ENCODE assay signal across 8 mouse cellular contexts in genomic region chr3:88502641-88503504, GRCm38 (mm10). TPM values are rescaled to one million over a fixed set of nuclear protein-coding genes. Genes with fewer than 3 reads are reported as not detected.
DNase-seq lines count a peak whose midpoint lies in the region; ATAC-seq and TF ChIP-seq lines count a peak whose summit lies in the region.

No protein-coding gene starts in this region.

- peak overlapping the region; percentile 89 for H3K4me3 ChIP-seq in cortical plate, adult 2 months (ENCODE audit: insufficient read depth, low read length)
- H3K4me3 ChIP-seq in hindbrain, postnatal 0 days (ENCODE audit: low read length), result peak overlapping the region; percentile 69
- peak overlapping the region; percentile 84 for H3K4me3 ChIP-seq in left cerebral cortex, adult 2 months

- no peak for TF ChIP-seq CTCF in cortical plate, adult 2 months (IDR thresholded peaks at IDR 0.05; ENCODE audit: extremely low read depth, insufficient read depth, low read length)
- no peak for TF ChIP-seq CTCF in hindbrain, postnatal 0 days (IDR thresholded peaks at IDR 0.05; ENCODE audit: low read depth)
- no peak for TF ChIP-seq CTCF in left cerebral cortex, adult 2 months (IDR thresholded peaks at IDR 0.05)

- intact Hi-C loops in left cerebral cortex, adult 2 months (cut with DNase I), result loop anchor here (2.0 kb wide), 1 partner anchor 18 kb away; no protein-coding TSS in a partner anchor

- no peaks in the 10 kb centered on the region for H3K36me3 ChIP-seq in hindbrain, postnatal 0 days (ENCODE audit: insufficient read depth, low read length)

- peak; percentile 93 for DNase-seq in adrenal gland, adult 8-10 months
- peak; percentile 92 to 94 for DNase-seq in gastrocnemius, adult 8-10 months (ENCODE audit: low spot score in 2 of 2)
- peak; percentile 92 for DNase-seq in hindbrain, postnatal 0 days (ENCODE audit: low spot score)
- DNase-seq in left cerebral cortex, adult 2 months (ENCODE audit: extremely low spot score in 1 of 2, low spot score in 2 of 2), result peak; percentile 90 to 93
- DNase-seq in lung, postnatal 4 days, result peak; percentile 90 to 93
- DNase-seq in right cerebral cortex, postnatal 10 days (ENCODE audit: low spot score in 2 of 2), result peak; percentile 93 to 95
- no peak for DNase-seq in Muller cell, postnatal 12 days (ENCODE audit: inconsistent ontology term)

- peak overlapping the region; percentile 82 for H3K9ac ChIP-seq in hindbrain, postnatal 0 days (replicated peaks; ENCODE audit: low read length)

- peak overlapping the region; percentile 90 for H3K4me2 ChIP-seq in hindbrain, postnatal 0 days (ENCODE audit: low read depth, low read length)

- H3K27me3 ChIP-seq in hindbrain, postnatal 0 days (ENCODE audit: insufficient read depth, low read length), result no peaks in the 10 kb centered on the region

- peak overlapping the region; percentile 79 for H3K27ac ChIP-seq in cortical plate, adult 2 months (ENCODE audit: insufficient read depth, low read length)
- peak overlapping the region; percentile 82 for H3K27ac ChIP-seq in hindbrain, postnatal 0 days
- peak overlapping the region; percentile 94 for H3K27ac ChIP-seq in left cerebral cortex, adult 2 months

- WGBS in hindbrain, postnatal 0 days, result 1% methylated on average over 54 of the region's 55 CpGs

- peak; percentile 93 for ATAC-seq in hindbrain, postnatal 0 days

- TF ChIP-seq POLR2A in cortical plate, adult 2 months (IDR thresholded peaks at IDR 0.05; ENCODE audit: extremely low read depth, insufficient read depth, low read length), result peak; percentile 100

- H3K4me1 ChIP-seq in cortical plate, adult 2 months (ENCODE audit: control insufficient read depth, insufficient read depth, low read length), result peaks cover 2% of the 10 kb centered on the region
- H3K4me1 ChIP-seq in hindbrain, postnatal 0 days (ENCODE audit: insufficient read depth, low read length), result peaks cover 17% of the 10 kb centered on the region

- H3K9me3 ChIP-seq in hindbrain, postnatal 0 days (ENCODE audit: low read length), result no peaks in the 10 kb centered on the region

RNA-seq across cellular contexts. Expression of gene Lmna, which starts 6.9 kb away (rescaled TPM):
- total RNA-seq in adrenal gland, adult 8-10 months (2022), result 100 to 1,000 TPM in 3 of 4 experiments, 10 to 100 TPM in 1; 88.2 to 134 (median 124) TPM
- 64.7 and 70.6 TPM in 2 replicates for polyA plus RNA-seq in cortical plate, adult 2 months (2012; rRNA removed)
- 10 to 100 TPM; 59.0 to 76.0 (median 67.8) TPM for total RNA-seq in gastrocnemius, adult 8-10 months (2022)
- 59.7 and 60.8 TPM in 2 replicates for total RNA-seq in hindbrain, postnatal 0 days (2014; rRNA removed)
- polyA plus RNA-seq in hindbrain, postnatal 0 days (2015; fragmentation: Nextera tagmentation; extraction: Ambion mirVana), result 59.1 and 61.1 TPM in 2 replicates
- total RNA-seq in left cerebral cortex, adult 2 months (2021), result 10 to 100 TPM; 59.3 to 61.7 TPM

RNA-seq across cellular contexts. Expression of gene Mex3a, which starts 29.3 kb away (rescaled TPM):
- total RNA-seq in adrenal gland, adult 8-10 months (2022), result 1 to 10 TPM; 2.8 to 4.3 (median 3.9) TPM
- 1.5 TPM in 2 replicates for polyA plus RNA-seq in cortical plate, adult 2 months (2012; rRNA removed)
- under 1 TPM; 0.07 to 0.31 (median 0.15) TPM for total RNA-seq in gastrocnemius, adult 8-10 months (2022)
- 52.3 and 54.5 TPM in 2 replicates for total RNA-seq in hindbrain, postnatal 0 days (2014; rRNA removed)
- 13.9 and 15.3 TPM in 2 replicates for polyA plus RNA-seq in hindbrain, postnatal 0 days (2015; fragmentation: Nextera tagmentation; extraction: Ambion mirVana)
- total RNA-seq in left cerebral cortex, adult 2 months (2021), result 1 to 10 TPM; 3.2 TPM

RNA-seq across cellular contexts. Expression of gene Sema4a, which starts 41.9 kb away (rescaled TPM):
- total RNA-seq in adrenal gland, adult 8-10 months (2022), result 10 to 100 TPM; 12.2 to 14.0 (median 12.5) TPM
- polyA plus RNA-seq in cortical plate, adult 2 months (2012; rRNA removed), result 68.9 and 71.6 TPM in 2 replicates
- total RNA-seq in gastrocnemius, adult 8-10 months (2022), result 1 to 10 TPM in 2 of 4 experiments, under 1 TPM in 2; 0.48 to 1.2 (median 1.00) TPM
- 39.4 and 45.2 TPM in 2 replicates for total RNA-seq in hindbrain, postnatal 0 days (2014; rRNA removed)
- 25.4 and 26.5 TPM in 2 replicates for polyA plus RNA-seq in hindbrain, postnatal 0 days (2015; fragmentation: Nextera tagmentation; extraction: Ambion mirVana)
- total RNA-seq in left cerebral cortex, adult 2 months (2021), result 10 to 100 TPM; 68.7 to 71.2 TPM

RNA-seq across cellular contexts. Expression of gene Rab25, which starts 45.2 kb away (rescaled TPM):
- not detected for total RNA-seq in adrenal gland, adult 8-10 months (2022)
- polyA plus RNA-seq in cortical plate, adult 2 months (2012; rRNA removed), result 0.13 and 0.36 TPM in 2 replicates
- not detected for total RNA-seq in gastrocnemius, adult 8-10 months (2022)
- not detected in 2 replicates for total RNA-seq in hindbrain, postnatal 0 days (2014; rRNA removed)
- 0.44 and 1.3 TPM in 2 replicates for polyA plus RNA-seq in hindbrain, postnatal 0 days (2015; fragmentation: Nextera tagmentation; extraction: Ambion mirVana)
- not detected for total RNA-seq in left cerebral cortex, adult 2 months (2021)

RNA-seq across cellular contexts. Expression of gene Lamtor2, which starts 50.0 kb away (rescaled TPM):
- total RNA-seq in adrenal gland, adult 8-10 months (2022), result 100 to 1,000 TPM; 138 to 164 (median 144) TPM
- 126 and 133 TPM in 2 replicates for polyA plus RNA-seq in cortical plate, adult 2 months (2012; rRNA removed)
- 10 to 100 TPM; 83.0 to 95.4 (median 86.1) TPM for total RNA-seq in gastrocnemius, adult 8-10 months (2022)
- 45.1 and 59.2 TPM in 2 replicates for total RNA-seq in hindbrain, postnatal 0 days (2014; rRNA removed)
- 189 and 198 TPM in 2 replicates for polyA plus RNA-seq in hindbrain, postnatal 0 days (2015; fragmentation: Nextera tagmentation; extraction: Ambion mirVana)
- 10 to 100 TPM; 98.3 to 99.1 TPM for total RNA-seq in left cerebral cortex, adult 2 months (2021)

Comparison
In these comparisons a context has a peak if more than half of its experiments do, and no peak if none do; other contexts are left out.
1. RNA of gene Mex3a, which starts 29.3 kb away (total RNA-seq): 52.3 to 54.5 TPM in hindbrain, postnatal 0 days; 2.8 to 4.3 TPM in adrenal gland, adult 8-10 months, 3.2 TPM in left cerebral cortex, adult 2 months and 0.07 to 0.31 TPM in gastrocnemius, adult 8-10 months; every median in the first group is over 10 times any median in the second.
2. RNA of gene Sema4a, which starts 41.9 kb away (total RNA-seq): 68.7 to 71.2 TPM in left cerebral cortex, adult 2 months, 39.4 to 45.2 TPM in hindbrain, postnatal 0 days and 12.2 to 14.0 TPM in adrenal gland, adult 8-10 months; 0.48 to 1.2 TPM in gastrocnemius, adult 8-10 months; every median in the first group is over 4 times any median in the second.
3. Peak in every context shown above with its lines, with median percentiles within 50 percentile points of each other: H3K27ac ChIP-seq and H3K4me3 ChIP-seq.